Mouse (Mus musculus): ENCODE measurements around the gene Acvr1b.

Acvr1b gene

DNA sequence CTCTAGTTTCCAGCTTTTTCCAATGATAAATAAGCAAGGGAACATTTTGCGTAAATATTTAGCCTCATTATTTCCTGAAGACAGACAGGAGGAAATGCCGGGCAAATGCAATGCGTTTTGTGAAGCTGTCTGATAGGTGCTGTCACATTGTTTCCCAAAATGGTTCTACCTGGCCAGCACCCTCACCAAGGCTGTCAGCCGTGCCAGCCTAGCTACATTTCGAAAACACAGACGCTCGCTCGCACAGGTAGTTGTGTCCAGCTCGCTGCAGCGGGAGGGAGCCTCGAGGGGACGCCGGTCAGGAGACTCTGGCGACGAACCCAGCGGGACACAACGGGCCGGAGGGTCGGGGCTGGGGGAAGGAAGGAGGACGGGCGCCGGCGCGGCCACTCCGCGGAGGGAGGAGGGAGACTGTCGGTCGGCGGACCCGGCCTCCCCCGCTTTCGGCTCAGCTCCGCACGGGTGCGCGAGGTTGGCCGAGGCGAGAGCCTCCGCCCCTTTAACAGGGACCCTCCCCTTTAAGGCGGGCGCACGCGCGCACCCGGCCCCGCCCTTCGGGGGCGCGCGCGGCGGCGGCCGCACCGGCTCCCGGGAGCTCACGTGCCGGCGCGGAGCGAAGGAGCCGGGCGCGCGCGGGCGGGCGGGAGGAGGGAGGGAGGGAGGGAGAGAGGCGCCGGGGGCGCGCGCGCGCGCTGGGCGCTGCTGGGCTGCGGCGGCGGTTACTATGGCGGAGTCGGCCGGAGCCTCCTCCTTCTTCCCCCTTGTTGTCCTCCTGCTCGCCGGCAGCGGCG is at the start of gene Acvr1b:
Gene Acvr1b, plus strand, starts transcription at position 647 of the 791 bp plus-strand sequence.
- in situ Hi-C loops (cut with MboI; ENCODE audit: low pct_unique_long_range_greater_than_20kb in 1 of 2, low sequenced_read_pairs in 2 of 2, unreplicated experiment in 1 of 2): no loop called here

- in situ Hi-C loops (cut with MboI; ENCODE audit: low pct_unique_long_range_greater_than_20kb in 1 of 2, low sequenced_read_pairs in 2 of 2, unreplicated experiment in 1 of 2): no loop called here
Observed at GRCm38 (mm10) chr15:101125561-101125960, 48.3 kb upstream of the Acvr1b start.

GRCm38 (mm10) chr15:101126876-101127544 is 46.9 kb upstream of the Acvr1b start:
- in situ Hi-C loops (cut with MboI; ENCODE audit: low pct_unique_long_range_greater_than_20kb in 1 of 2, low sequenced_read_pairs in 2 of 2, unreplicated experiment in 1 of 2): no loop called here

DNA sequence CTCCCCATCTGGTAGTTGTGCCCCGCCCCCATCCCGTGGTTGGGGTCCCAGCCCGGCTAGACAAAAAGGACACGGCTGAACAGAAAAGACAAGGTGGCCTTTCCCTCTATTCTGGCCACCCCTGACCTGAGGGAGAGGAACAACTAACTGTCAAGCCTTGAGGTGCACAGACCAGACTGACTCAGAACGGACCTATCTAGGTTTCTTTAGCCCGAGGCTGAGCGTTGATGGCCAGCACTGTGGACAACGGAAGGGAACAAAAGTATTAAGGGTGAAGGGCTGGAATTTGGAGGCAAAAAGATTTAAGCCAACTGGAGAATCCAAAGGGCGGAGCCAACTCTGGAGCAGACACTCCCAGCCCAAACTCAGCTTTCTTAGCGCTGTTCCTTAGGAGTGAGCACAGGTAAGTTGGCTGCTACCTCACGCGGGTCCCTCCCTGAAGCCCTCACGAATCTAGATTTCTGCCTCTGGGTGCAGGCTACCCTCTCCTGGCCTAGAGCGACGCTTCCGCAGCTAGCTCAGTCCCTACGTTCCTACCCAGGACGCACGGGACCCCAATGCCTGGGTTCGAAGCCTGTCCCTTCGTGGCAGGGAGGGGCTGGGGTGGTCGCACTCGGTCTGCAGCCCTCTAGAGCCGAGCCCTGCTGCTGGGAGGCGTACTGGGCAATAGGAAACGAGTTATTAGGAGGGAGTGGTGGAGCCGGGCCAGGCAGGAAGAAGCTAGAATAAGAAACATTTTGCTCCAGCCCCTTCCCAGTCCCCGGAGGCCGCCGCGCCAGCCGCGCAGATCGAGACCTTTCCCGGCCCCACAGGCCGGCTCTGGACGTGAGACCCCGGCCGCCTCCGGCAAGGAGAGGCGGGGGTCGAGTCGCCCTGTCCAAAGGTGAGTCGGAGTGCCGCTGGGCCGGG is 45.4 kb upstream of the Acvr1b start, which contains the start of gene Acvrl1:
Gene Acvrl1, plus strand, starts transcription at position 342 of the 909 bp plus-strand sequence.
- in situ Hi-C loops (cut with MboI; ENCODE audit: low pct_unique_long_range_greater_than_20kb in 1 of 2, low sequenced_read_pairs in 2 of 2, unreplicated experiment in 1 of 2): no loop called here

- in situ Hi-C loops (cut with MboI; ENCODE audit: low pct_unique_long_range_greater_than_20kb in 1 of 2, low sequenced_read_pairs in 2 of 2, unreplicated experiment in 1 of 2): no loop called here
Observed at GRCm38 (mm10) chr15:101129412-101129811, 44.5 kb upstream of the Acvr1b start.

DNA sequence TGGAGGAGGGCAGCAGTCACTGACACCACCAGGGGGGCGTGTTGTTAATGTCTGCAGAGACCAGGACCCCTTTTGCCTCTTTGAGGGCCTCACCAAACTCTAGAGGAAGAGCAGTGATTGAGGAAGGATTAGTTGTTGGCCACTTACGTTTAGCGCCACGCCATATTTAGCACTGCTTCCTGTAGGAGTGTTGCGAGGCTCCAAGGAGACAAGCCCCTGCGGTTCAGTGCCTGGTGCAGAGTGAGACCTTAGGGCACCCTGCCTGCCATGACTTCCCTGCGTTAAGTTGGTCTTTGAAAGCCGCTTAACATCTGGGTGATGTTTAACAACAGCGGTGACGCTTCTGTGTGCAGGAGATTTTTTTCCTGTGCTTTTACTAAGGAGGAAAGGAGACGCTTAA is 42.4 kb upstream of the Acvr1b start:
- in situ Hi-C loops (cut with MboI; ENCODE audit: low pct_unique_long_range_greater_than_20kb in 1 of 2, low sequenced_read_pairs in 2 of 2, unreplicated experiment in 1 of 2): no loop called here

GRCm38 (mm10) chr15:101132041-101132440 is 41.8 kb upstream of the Acvr1b start:
- in situ Hi-C loops (cut with MboI; ENCODE audit: low pct_unique_long_range_greater_than_20kb in 1 of 2, low sequenced_read_pairs in 2 of 2, unreplicated experiment in 1 of 2): no loop called here

- in situ Hi-C loops (cut with MboI; ENCODE audit: low pct_unique_long_range_greater_than_20kb in 1 of 2, low sequenced_read_pairs in 2 of 2, unreplicated experiment in 1 of 2): no loop called here
Observed at GRCm38 (mm10) chr15:101132761-101133160, 41.1 kb upstream of the Acvr1b start.

DNA sequence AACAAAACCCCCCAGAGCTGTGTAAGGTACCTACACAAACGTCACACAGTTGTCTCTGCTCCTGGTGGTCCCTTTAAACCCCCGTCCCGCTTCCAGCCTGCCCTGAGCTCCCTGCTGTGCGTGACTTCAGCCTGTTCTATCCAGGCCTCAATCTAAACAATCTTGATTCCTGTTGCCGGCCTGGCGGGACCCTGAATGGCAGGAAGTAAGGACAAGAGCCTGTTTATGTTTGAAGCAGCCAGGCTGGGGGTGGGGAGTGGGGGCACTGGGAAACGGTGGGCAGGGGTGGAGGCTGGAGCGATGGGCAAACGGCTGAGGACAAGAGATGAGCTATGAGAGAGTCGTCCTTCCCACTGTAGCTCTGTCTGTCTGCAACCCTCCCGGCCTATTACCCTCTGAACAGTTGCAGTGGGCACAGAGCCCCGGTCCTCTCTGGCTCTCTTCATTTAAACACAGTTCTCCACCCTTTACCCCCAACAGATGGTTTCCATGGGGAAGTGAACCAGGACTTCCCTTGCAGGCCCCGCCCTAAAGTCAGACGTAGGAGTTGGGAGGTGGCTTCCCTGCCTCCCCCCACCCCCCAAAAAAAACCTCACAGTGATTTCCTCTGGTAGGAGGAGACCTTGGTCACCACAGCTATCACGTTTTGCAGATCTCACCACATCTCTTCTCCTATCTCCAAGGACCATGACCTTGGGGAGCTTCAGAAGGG is 39.7 kb upstream of the Acvr1b start:
- in situ Hi-C loops (cut with MboI; ENCODE audit: low pct_unique_long_range_greater_than_20kb in 1 of 2, low sequenced_read_pairs in 2 of 2, unreplicated experiment in 1 of 2): no loop called here

DNA sequence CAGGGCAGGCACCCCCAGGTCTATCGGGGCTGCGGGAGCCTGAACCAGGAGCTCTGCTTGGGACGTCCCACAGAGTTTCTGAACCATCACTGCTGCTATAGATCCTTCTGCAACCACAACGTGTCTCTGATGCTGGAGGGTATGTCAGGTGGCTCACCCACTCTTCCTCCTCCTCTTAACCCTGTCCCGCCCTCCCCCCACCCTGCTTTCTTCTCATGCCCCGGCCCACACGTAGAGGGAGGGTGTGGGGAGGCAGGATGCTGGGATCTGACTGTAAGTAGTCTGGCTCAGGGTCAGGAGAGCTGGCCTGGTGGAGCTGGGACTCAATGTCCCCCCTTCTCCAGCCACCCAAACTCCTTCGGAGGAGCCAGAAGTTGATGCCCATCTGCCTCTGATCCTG is 38.5 kb upstream of the Acvr1b start:
- in situ Hi-C loops (cut with MboI; ENCODE audit: low pct_unique_long_range_greater_than_20kb in 1 of 2, low sequenced_read_pairs in 2 of 2, unreplicated experiment in 1 of 2): no loop called here

- in situ Hi-C loops (cut with MboI; ENCODE audit: low pct_unique_long_range_greater_than_20kb in 1 of 2, low sequenced_read_pairs in 2 of 2, unreplicated experiment in 1 of 2): no loop called here
Observed at GRCm38 (mm10) chr15:101137455-101137854, 36.4 kb upstream of the Acvr1b start.

GRCm38 (mm10) chr15:101138675-101139074 is 35.2 kb upstream of the Acvr1b start:
- in situ Hi-C loops (cut with MboI; ENCODE audit: low pct_unique_long_range_greater_than_20kb in 1 of 2, low sequenced_read_pairs in 2 of 2, unreplicated experiment in 1 of 2): no loop called here

- in situ Hi-C loops (cut with MboI; ENCODE audit: low pct_unique_long_range_greater_than_20kb in 1 of 2, low sequenced_read_pairs in 2 of 2, unreplicated experiment in 1 of 2): no loop called here
Observed at GRCm38 (mm10) chr15:101139885-101140284, 34.0 kb upstream of the Acvr1b start.

DNA sequence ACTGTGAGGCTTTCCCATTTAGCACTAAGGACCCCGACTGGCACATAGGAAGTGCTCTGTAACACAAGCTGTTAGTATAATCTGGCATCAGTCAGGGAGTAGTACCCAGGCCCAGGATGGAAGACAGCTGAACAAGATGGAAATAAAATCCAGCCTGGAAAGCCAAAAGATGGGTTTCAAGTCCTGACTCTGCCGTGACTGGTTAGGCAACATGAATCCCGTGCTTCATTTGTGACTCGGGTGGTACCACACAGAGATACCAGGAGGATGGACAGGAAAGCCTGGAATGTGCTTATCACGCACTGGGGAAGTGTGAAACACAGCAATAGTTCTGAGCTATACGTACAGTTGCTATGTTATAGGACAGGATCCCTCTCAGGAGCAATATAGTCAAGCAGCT is 33.3 kb upstream of the Acvr1b start:
- in situ Hi-C loops (cut with MboI; ENCODE audit: low pct_unique_long_range_greater_than_20kb in 1 of 2, low sequenced_read_pairs in 2 of 2, unreplicated experiment in 1 of 2): no loop called here

GRCm38 (mm10) chr15:101141061-101141541 is 32.8 kb upstream of the Acvr1b start:
- in situ Hi-C loops (cut with MboI; ENCODE audit: low pct_unique_long_range_greater_than_20kb in 1 of 2, low sequenced_read_pairs in 2 of 2, unreplicated experiment in 1 of 2): no loop called here

DNA sequence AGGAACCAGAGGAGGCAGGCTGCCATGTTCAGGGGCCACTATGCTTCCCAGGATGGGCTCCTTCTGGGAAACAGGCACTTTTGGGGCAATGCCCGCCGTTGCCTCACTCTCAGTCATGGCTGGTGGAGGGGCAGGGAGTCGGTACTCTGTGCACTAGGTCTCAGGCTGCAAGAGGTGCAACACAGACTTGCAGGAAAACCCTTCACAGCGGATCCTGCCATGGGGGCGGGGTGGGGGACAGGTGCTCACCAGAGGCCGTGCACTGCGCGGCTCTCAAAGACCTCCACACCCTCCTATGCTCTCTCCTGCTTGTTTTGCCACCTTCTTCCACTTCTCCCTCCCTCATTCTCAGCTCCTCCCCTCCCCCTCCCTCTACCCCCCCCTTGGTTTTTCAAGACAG is 31.2 kb upstream of the Acvr1b start:
- in situ Hi-C loops (cut with MboI; ENCODE audit: low pct_unique_long_range_greater_than_20kb in 1 of 2, low sequenced_read_pairs in 2 of 2, unreplicated experiment in 1 of 2): no loop called here

- in situ Hi-C loops (cut with MboI; ENCODE audit: low pct_unique_long_range_greater_than_20kb in 1 of 2, low sequenced_read_pairs in 2 of 2, unreplicated experiment in 1 of 2): no loop called here
Observed at GRCm38 (mm10) chr15:101143494-101143893, 30.4 kb upstream of the Acvr1b start.

- in situ Hi-C loops (cut with MboI; ENCODE audit: low pct_unique_long_range_greater_than_20kb in 1 of 2, low sequenced_read_pairs in 2 of 2, unreplicated experiment in 1 of 2): no loop called here
Observed at GRCm38 (mm10) chr15:101144176-101144575, 29.7 kb upstream of the Acvr1b start.
